Mouse (Mus musculus) A20 (cell line): ENCODE measurements at regions not wholly inside any gene's neighbourhood (a gene's known extent, or its start where the extent isn't known, plus 50 kb on each side); places are given as distances from the start of the nearest gene placed in this dataset.
A peak's percentile ranks its signal among the peaks of the same experiment; 100 is the strongest.
"Not testable (repeated sequence)": the region's sequence is repeated elsewhere in the genome, so short reads cannot be mapped to it uniquely, and the experiment has no call there.

Experiments
- DNase-seq: peaks from one replicate; pipeline ENCODE4 v3.0.0-alpha.2; 2011; ENCODE audit warnings: low read depth, low spot score

DNA sequence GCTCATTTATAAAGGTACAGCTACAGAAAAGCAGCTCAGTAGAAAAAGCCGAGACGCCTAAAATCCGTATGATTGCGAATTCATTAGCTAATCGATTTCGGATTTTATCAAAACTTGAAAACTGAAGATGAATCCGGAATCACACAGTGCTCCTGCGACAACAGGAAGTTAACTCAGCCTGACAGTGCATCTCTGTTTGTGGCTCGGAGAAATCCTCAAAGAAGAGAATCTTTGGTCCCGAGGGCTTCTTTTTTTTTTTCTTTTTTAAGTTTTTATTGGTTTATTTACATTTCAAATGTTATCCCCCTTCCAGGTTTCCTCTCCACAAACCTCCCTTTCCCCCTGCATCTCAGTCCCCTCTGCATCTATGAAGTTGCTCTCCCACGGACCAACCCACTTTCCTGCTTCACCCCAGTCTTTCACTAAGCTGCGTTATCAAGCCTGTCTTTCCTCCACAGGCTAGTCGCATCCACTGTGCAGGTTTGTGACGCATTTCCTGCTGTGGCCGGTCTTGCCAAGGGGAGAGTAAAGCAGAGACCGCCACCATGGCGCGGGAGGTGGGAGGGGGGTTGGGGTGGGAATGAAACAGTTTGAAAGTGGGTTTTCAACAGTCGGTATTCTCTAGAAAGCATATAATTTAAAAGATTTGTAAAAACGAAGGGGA lies 593.4 kb upstream of the Snrpn start:
- DNase-seq = not testable (repeated sequence)

DNA sequence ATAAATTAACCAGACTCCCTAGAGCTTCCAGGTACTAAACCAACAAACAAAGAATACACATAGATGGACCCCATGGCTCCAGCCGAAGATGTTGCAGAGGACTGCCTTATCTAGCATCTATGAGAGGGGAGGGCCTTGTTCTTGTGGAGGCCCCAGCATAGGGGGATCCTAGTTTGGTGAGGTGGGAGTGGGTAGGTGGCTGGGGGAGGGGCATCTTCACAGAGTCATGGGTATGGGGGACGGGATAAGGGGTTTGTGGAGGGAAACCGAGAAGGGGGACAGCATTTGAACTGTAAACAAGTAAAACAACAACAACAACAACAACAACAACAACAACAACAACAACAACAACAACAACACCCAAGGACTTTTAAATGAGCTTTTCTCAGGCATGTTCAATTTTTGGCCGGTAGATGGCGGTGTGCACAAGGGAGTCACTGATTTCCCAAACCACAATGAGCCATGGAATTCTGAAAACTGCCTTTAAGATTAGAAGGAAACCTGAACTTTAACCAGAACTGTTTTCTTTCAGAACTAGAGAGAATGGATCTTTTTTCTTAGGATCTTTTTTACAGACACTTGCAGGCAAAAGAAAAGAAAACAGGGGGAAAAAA lies 588.2 kb upstream of the Snrpn start:
- peak; percentile 1 for DNase-seq
